Mouse (Mus musculus): Measurements from ENCODE around the gene Gm17660. TPM values are rescaled to one million over a fixed set of nuclear protein-coding genes. Genes with fewer than 3 reads are reported as not detected.

The Gm17660 gene
- polyA plus RNA-seq, 1 experiment from 2014 or later: not detected

GRCm38 (mm10) chr5:104073602-104074001, 3.8 kb downstream of the Gm17660 start:
- Histone ChIP-seq H3K9ac (no peak overlapping the region), H3K4me3 (no peak overlapping the region), H3K9me3 (no peaks in the 10 kb centered on the region), H3K36me3 (no peaks in the 10 kb centered on the region), H3K27ac (no peak overlapping the region), H3K4me1 (0 out of 2 replicates have a peak, but pooled peaks cover 5% of the 10 kb centered on the region), H3K27me3 (no peaks in the 10 kb centered on the region), H3K4me2 (no peak overlapping the region)
- peak; percentile 95 for ATAC-seq (ENCODE audit: insufficient number of reproducible peaks, low FRiP score, low TSS enrichment, low read depth)
- WGBS: 67% methylated on average over 5 of the region's 5 CpGs

GRCm38 (mm10) chr5:104072272-104072886, 5.0 kb downstream of the Gm17660 start:
- Histone ChIP-seq H3K36me3 (no peaks in the 10 kb centered on the region), H3K27me3 (no peaks in the 10 kb centered on the region), H3K9me3 (no peaks in the 10 kb centered on the region), H3K4me1 (0 out of 2 replicates have a peak, but pooled peaks cover 5% of the 10 kb centered on the region), H3K4me2 (no peak overlapping the region), H3K27ac (no peak overlapping the region), H3K9ac (no peak overlapping the region), H3K4me3 (no peak overlapping the region)
- peak; percentile 96 for ATAC-seq (ENCODE audit: insufficient number of reproducible peaks, low FRiP score, low TSS enrichment, low read depth)
- 50% methylated on average over 6 of the region's 8 CpGs for WGBS

GRCm38 (mm10) chr5:104071048-104071447, 6.4 kb downstream of the Gm17660 start:
- ATAC-seq (ENCODE audit: insufficient number of reproducible peaks, low FRiP score, low TSS enrichment, low read depth): no peak
- H3K4me2 ChIP-seq: no peak overlapping the region
- WGBS: 80% methylated on average over 4 of the region's 4 CpGs
- no peak overlapping the region for H3K4me3 ChIP-seq
- H3K36me3 ChIP-seq: no peaks in the 10 kb centered on the region
- no peak overlapping the region for H3K27ac ChIP-seq
- H3K9me3 ChIP-seq: no peaks in the 10 kb centered on the region
- 0 out of 2 replicates have a peak, but pooled peaks cover 5% of the 10 kb centered on the region for H3K4me1 ChIP-seq
- H3K9ac ChIP-seq: no peak overlapping the region
- no peaks in the 10 kb centered on the region for H3K27me3 ChIP-seq

GRCm38 (mm10) chr5:104068751-104069150, 8.7 kb downstream of the Gm17660 start:
- no peak overlapping the region for H3K4me2 ChIP-seq
- WGBS: 82% methylated on average over 7 of the region's 7 CpGs
- no peak overlapping the region for H3K4me3 ChIP-seq
- peaks cover 5% of the 10 kb centered on the region for H3K36me3 ChIP-seq
- no peaks in the 10 kb centered on the region for H3K27me3 ChIP-seq
- H3K9ac ChIP-seq: no peak overlapping the region
- no peak for ATAC-seq (ENCODE audit: insufficient number of reproducible peaks, low FRiP score, low TSS enrichment, low read depth)
- 0 out of 2 replicates have a peak, but pooled peaks cover 5% of the 10 kb centered on the region for H3K4me1 ChIP-seq
- no peaks in the 10 kb centered on the region for H3K9me3 ChIP-seq
- no peak overlapping the region for H3K27ac ChIP-seq

GRCm38 (mm10) chr5:104062773-104063551, 14.4 kb downstream of the Gm17660 start:
- Histone ChIP-seq H3K4me2 (no peak overlapping the region), H3K4me1 (no peaks in the 10 kb centered on the region), H3K4me3 (no peak overlapping the region), H3K36me3 (peaks cover 56% of the 10 kb centered on the region), H3K27ac (no peak overlapping the region), H3K9me3 (no peaks in the 10 kb centered on the region), H3K9ac (no peak overlapping the region), H3K27me3 (no peaks in the 10 kb centered on the region)
- 89% methylated on average over 11 of the region's 11 CpGs for WGBS
- ATAC-seq (ENCODE audit: insufficient number of reproducible peaks, low FRiP score, low TSS enrichment, low read depth): no peak

- Histone ChIP-seq H3K36me3 (peaks cover 56% of the 10 kb centered on the region), H3K9ac (no peak overlapping the region), H3K4me3 (no peak overlapping the region), H3K27me3 (no peaks in the 10 kb centered on the region), H3K4me1 (no peaks in the 10 kb centered on the region), H3K27ac (no peak overlapping the region), H3K9me3 (no peaks in the 10 kb centered on the region), H3K4me2 (no peak overlapping the region)
- no peak for ATAC-seq (ENCODE audit: insufficient number of reproducible peaks, low FRiP score, low TSS enrichment, low read depth)
- 88% methylated on average over 13 of the region's 13 CpGs for WGBS
These were observed 15.3 kb downstream of the Gm17660 start for GRCm38 (mm10) chr5:104061936-104062772.

- no peaks in the 10 kb centered on the region for H3K27me3 ChIP-seq
- peaks cover 56% of the 10 kb centered on the region for H3K36me3 ChIP-seq
- ATAC-seq (ENCODE audit: insufficient number of reproducible peaks, low FRiP score, low TSS enrichment, low read depth): no peak
- H3K9me3 ChIP-seq: no peaks in the 10 kb centered on the region
- H3K4me2 ChIP-seq: no peak overlapping the region
- WGBS: 88% methylated on average over 5 of the region's 5 CpGs
- no peaks in the 10 kb centered on the region for H3K4me1 ChIP-seq
- no peak overlapping the region for H3K9ac ChIP-seq
- H3K4me3 ChIP-seq: no peak overlapping the region
- H3K27ac ChIP-seq: no peak overlapping the region
These were observed 17.0 kb downstream of the Gm17660 start for GRCm38 (mm10) chr5:104060429-104060828.

- WGBS: 77% methylated on average over 9 of the region's 9 CpGs
- Histone ChIP-seq H3K4me2 (no peak overlapping the region), H3K27me3 (no peaks in the 10 kb centered on the region), H3K4me3 (no peak overlapping the region), H3K9me3 (no peaks in the 10 kb centered on the region), H3K4me1 (no peaks in the 10 kb centered on the region), H3K9ac (no peak overlapping the region), H3K36me3 (peaks cover 57% of the 10 kb centered on the region), H3K27ac (no peak overlapping the region)
- ATAC-seq (ENCODE audit: insufficient number of reproducible peaks, low FRiP score, low TSS enrichment, low read depth): no peak
These were observed 17.8 kb downstream of the Gm17660 start for GRCm38 (mm10) chr5:104059628-104060027.

- Histone ChIP-seq H3K36me3 (peaks cover 49% of the 10 kb centered on the region), H3K4me3 (no peak overlapping the region), H3K27me3 (no peaks in the 10 kb centered on the region), H3K4me2 (no peak overlapping the region), H3K4me1 (no peaks in the 10 kb centered on the region), H3K9me3 (no peaks in the 10 kb centered on the region), H3K27ac (no peak overlapping the region), H3K9ac (no peak overlapping the region)
- no peak for ATAC-seq (ENCODE audit: insufficient number of reproducible peaks, low FRiP score, low TSS enrichment, low read depth)
- 66% methylated on average over 15 of the region's 15 CpGs for WGBS
These were observed 19.4 kb downstream of the Gm17660 start for GRCm38 (mm10) chr5:104058021-104058420.

GRCm38 (mm10) chr5:104056295-104056694, 21.1 kb downstream of the Gm17660 start:
- no peak overlapping the region for H3K4me2 ChIP-seq
- no peak overlapping the region for H3K4me3 ChIP-seq
- no peak overlapping the region for H3K27ac ChIP-seq
- peaks cover 45% of the 10 kb centered on the region for H3K36me3 ChIP-seq
- no peaks in the 10 kb centered on the region for H3K4me1 ChIP-seq
- WGBS: 82% methylated on average over 7 of the region's 7 CpGs
- H3K9me3 ChIP-seq: no peaks in the 10 kb centered on the region
- no peak overlapping the region for H3K9ac ChIP-seq
- H3K27me3 ChIP-seq: no peaks in the 10 kb centered on the region
- no peak for ATAC-seq (ENCODE audit: insufficient number of reproducible peaks, low FRiP score, low TSS enrichment, low read depth)

GRCm38 (mm10) chr5:104055816-104056215, 21.6 kb downstream of the Gm17660 start:
- H3K27me3 ChIP-seq: no peaks in the 10 kb centered on the region
- no peaks in the 10 kb centered on the region for H3K9me3 ChIP-seq
- no peak overlapping the region for H3K27ac ChIP-seq
- no peak overlapping the region for H3K4me3 ChIP-seq
- 89% methylated on average over 4 of the region's 4 CpGs for WGBS
- no peak overlapping the region for H3K4me2 ChIP-seq
- no peak overlapping the region for H3K9ac ChIP-seq
- H3K4me1 ChIP-seq: no peaks in the 10 kb centered on the region
- ATAC-seq (ENCODE audit: insufficient number of reproducible peaks, low FRiP score, low TSS enrichment, low read depth): no peak
- peaks cover 45% of the 10 kb centered on the region for H3K36me3 ChIP-seq

GRCm38 (mm10) chr5:104054938-104055337, 22.5 kb downstream of the Gm17660 start:
- H3K9ac ChIP-seq: no peak overlapping the region
- 95% methylated on average over 4 of the region's 4 CpGs for WGBS
- no peak overlapping the region for H3K4me2 ChIP-seq
- H3K36me3 ChIP-seq: peaks cover 44% of the 10 kb centered on the region
- no peaks in the 10 kb centered on the region for H3K4me1 ChIP-seq
- H3K27me3 ChIP-seq: no peaks in the 10 kb centered on the region
- no peak overlapping the region for H3K27ac ChIP-seq
- H3K9me3 ChIP-seq: no peaks in the 10 kb centered on the region
- no peak overlapping the region for H3K4me3 ChIP-seq
- ATAC-seq (ENCODE audit: insufficient number of reproducible peaks, low FRiP score, low TSS enrichment, low read depth): no peak

All from limb, embryonic 15.5 days (tissue).